Mouse (Mus musculus) embryo, embryonic 10 days (tissue): ENCODE measurements at regions not wholly inside any gene's neighbourhood (a gene's known extent, or its start where the extent isn't known, plus 50 kb on each side); places are given as distances from the start of the nearest gene placed in this dataset.
"Not testable (repeated sequence)": the region's sequence is repeated elsewhere in the genome, so short reads cannot be mapped to it uniquely, and the experiment has no call there.

Experiments used
- DNase-seq: peaks from one replicate; pipeline ENCODE4 v3.0.0-alpha.2; 2015; ENCODE audit warnings: low spot score

DNA sequence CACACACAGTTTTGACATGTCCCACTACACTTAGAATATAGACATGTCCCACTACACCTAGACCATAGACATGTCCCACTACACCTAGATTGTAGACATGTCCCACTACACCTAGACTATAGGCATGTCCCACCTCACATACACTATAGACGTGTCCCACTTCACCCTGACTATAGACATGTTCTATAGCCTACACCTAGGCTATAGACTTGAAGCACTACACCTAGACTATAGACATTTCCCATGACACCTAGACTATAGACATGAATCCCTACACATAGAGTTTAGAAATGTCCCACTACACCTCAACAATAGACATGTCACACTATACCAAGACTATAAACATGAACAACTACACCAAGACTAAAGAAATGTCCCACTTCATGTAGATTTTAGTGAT is 2580.9 kb downstream of the Gm37988 start:
- no peak for DNase-seq

DNA sequence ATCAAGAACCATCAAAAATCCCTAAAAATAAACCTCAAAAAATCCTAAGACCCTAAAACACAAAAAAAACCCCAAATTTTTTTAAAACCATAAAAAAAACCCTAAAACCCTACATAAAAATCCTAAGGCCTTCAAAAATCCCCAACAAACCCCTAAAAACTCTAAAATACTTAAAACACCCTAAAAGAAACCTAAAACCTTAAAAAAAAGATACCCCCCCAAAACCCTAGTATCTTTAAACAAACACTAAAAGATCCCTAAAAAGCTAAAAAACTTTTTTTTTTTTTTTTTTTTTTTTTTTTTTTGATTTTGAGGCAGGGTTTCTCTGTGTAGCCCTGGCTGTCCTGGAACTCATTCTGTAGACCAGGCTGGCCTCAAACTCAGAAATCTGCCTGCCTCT is 2585.8 kb downstream of the Gm37988 start:
- no peak for DNase-seq

DNA sequence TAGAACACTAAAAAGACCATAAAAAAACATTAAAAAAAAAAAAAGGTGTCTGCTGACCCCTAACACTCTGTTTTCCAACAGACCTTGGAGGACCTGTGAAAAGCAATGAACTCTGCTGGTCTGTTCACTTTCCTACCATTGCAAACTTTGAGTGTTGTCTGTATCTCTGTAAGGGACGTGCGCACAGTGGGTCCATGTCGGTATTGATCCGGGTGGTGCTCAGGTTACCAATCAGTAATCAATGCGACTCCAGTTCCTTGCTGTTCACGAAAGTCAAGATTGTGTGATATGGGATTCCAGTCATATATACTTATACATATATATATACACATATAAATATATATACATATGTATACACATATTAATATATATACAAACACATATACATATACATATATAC is 2586.5 kb downstream of the Gm37988 start:
- DNase-seq: no peak

DNA sequence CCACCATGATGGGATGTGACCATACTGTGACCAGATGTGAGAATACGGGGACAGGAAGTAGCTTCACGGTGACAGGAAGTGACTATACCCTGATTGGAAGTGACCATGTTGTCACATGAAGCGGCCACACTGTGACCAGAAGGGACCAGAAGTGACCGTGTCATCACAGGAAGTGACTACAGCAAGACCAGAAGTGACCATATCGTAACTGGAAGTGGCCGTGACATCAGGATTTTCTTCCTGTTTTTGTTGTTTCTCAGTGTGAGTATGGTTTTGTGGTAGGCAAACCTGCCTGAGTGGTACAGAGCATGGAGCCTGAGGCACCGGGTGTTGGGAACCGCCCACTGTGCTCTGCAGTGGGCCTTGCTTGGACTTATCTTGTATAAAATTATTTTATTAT is 2587.8 kb downstream of the Gm37988 start:
- peak; percentile 35 for DNase-seq

DNA sequence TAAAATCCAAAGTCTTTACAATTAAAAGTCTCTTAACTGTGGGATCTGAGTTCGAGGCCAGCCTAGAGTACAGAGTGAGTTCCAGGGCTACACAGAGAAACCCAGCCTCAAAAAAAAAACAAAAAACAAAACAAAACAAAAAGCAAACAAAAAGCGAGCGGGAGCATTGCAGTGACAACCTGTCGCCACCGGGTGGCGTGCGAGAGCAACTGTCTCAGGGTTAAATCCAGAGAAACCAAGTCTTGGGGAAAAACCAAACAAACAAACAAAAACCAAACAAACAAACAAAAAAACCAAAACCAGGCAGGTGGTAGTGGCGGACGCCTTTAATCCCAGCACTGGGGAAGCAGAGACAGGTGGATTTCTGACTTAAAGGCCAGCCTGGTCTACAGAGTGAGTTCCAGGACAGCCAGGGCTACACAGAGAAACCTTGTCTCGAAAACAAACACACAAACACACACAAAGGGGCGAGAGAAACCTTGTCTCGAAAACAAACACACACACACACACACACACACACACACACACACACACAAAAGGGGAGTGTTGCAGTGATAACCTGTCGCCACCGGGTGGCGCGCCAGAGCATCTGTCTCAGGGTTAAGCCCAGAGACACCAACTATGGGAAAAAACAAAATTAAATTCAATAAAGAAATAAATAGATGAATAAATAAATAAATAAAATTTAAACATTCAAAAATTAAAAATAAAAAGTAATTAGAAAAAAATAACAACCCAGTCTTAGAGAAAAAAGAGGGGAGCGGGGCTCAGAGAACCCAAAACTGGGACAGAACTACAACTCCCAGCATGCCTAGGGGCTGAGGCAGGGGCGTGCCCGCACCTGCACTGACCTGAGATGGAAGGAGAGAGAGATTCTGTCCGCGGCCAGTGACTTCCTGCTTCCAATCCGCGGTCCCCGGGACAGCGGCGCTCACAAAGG is 2589.4 kb downstream of the Gm37988 start:
- DNase-seq: peak; percentile 88

DNA sequence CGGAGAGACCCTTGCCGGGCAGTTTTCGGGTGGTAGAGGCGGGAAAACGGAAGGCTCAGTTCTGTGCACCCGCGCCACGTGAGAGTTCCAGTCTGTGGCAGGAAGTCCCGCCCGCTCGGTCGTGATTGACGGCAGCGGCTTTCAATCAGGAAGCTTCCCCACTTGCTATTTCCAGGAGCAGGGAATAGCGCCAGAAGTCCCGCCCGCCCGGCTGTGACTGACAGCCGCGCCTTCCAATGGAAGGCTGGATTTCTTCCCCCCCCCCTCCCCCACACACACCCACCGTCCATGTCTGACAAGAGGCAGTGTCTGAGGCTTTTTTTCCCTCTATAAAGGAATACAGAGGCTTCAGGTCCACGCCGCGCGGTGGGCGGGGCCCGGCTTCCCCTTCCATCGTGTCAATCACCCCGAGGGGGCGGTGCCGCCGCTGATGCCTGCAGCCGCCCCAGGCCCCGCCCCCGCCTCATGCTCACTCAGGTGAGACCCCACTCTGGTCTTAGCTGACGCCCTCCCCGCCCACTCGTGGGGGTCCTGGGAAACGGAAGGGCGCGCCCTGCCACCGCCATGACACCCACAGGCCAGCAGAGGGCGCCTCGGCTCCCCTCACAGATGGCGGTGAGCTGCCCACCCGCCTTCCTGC is 2590.2 kb downstream of the Gm37988 start:
- DNase-seq: peak; percentile 95

DNA sequence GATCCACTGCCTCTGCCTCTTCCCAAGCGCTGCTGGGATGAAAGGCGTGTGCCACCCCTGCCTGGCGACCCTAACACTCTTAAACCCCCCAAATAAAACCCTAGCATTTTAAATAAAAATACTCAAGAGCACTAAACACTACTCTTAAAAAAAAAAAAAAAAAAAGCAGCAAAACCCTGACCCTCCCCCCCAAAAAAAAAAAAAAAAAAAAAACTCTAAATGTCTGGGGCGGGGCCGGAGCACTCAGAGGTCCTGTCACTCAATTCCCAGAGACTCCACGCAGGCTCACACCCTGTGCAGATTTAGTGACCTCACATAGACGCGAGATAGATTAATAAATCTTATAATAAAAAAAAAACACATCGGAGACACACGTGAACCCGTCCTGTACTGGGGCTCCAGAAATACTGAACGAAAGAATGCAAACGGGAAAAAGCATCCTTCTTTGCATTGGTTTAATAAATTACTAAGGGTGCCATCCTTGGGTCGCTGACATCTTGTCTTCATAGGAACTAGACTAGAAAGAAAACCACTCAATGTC is 2591.1 kb downstream of the Gm37988 start:
- DNase-seq: peak; percentile 22

DNA sequence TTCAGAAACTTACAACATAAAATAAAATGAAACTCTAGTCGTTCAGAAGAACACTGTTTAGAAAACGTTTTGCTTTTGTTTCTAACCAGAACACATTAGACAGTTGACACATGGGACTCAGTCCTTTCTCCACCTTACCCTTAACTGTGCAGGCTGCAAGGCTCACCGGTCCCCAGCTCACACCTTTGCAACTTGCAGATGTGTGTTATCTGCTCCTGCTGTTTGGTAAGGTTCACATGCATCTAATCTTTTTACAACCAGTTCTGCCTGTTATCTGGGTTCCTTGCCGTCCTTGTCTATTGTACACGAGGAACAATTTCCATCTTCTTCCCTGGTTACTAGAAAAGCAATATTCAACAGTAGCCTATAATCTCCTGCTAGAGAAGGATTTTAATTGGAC is 2598.0 kb downstream of the Gm37988 start:
- DNase-seq: not testable (repeated sequence)

DNA sequence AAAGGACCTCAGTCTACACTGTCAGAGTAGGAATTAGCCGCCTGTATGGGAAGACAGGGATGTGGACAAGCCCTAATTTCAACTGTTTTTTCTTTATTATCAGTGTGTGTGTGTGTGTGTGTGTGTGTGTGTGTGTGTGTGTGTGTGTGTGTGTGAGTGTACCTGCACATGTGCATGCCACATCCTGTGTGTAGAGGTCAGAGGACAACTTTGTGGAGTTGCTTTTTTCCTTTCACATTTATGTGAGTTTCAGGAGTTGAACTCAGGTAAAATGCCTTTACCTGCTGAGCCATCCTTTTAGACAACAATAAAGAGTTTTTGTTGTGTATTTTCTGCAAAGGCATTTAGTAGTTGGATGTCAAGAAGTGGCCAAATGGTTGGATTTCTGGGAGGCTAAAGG is 2606.8 kb downstream of the Gm37988 start:
- no peak for DNase-seq

DNA sequence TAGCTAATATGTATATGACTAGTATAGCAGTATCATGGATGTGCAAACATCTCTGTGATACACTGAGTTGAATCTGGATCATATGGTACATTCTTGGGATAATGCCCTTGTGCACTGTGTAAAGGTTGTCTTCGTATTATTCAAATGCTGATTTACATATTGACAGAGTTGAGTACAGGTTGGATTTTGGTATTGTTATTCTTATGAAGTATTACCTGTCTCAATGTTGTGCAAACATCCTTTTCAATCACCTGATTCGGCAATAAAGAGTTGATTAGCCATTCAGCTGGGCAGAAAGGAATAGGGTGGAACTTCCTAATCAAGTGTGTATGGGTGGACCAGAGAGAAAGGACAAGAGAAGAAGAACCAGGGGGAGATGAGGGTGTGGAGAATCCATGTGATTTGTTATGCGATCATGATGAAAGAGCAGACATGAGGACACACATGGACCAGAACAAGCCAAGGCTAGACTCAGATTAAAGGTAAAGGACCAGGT is 2644.0 kb downstream of the Gm37988 start:
- no peak for DNase-seq

DNA sequence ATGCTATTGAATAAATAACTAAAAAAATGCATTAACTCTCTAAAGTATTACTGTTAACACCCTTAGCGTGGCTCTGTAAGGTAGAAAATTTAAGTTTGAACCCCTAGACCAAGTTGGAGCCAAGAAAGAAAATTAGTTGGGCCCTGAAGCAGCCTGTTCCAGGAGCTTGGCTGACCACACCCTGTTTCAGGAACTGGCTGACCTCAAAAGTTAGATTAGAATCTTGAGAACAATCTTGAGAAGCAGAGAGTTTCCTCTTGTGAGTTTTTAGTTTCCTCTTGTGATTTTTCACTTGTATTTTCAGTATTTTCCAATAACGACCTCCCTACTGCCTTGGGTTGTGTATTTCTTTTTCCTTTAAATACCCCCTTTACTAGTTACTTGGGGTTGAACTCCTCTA is 2647.2 kb downstream of the Gm37988 start:
- DNase-seq: no peak

DNA sequence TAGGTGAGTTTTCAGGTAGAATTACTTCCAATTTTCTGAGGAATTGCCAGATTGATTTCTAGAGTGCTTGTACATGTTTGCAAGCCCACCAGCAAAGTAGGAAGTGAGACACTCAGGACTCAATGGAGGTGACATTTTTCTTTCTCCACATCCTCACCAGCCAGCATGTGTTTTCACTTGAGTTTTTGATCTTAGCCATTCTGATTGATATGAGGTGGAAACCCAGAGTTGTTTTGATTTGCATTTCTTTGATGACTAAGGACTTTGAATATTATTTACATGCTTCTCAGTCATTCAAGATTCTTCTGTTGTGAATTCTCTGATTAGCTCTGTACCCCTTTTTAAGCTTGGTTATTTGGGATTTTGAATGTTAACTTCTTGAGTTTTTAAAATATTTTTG is 2650.2 kb downstream of the Gm37988 start:
- no peak for DNase-seq

DNA sequence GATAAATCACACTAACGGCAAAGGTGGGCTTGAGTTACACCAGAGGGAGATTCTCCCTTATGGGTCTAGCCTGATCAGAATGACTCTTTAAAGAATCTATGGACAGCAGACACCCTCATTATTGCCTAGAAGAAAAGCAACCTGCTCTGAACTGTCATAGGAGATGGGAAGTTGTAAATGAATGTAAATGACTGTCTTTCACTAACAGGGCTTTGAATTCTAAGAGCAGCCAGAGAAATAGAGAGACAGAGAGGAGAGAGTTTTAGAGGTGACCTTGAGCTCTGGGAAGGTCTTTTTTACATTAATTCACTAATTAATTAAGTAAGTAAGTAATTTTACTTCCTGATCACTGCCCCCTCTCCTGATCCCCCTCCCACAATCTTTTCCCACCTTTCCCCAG is 2686.4 kb downstream of the Gm37988 start:
- no peak for DNase-seq

DNA sequence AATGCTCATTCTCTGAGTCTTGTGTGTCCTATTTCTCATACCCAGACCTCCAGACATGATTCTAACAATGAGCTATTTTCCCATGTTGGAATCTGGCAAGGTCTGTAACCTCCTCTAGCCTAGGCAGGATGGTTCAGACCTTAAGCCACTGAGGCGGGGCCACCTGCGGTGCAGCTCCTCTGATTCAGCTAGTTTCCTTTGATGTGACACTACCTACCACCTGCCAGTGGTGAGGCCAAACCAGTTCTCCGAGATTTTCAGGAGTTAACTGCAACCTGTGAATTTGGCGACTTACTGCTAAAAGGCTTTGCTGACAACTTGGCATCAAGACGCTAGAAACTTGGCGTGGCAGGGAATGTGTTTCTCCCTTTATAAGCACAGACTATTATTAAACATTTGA is 2691.3 kb downstream of the Gm37988 start:
- peak; percentile 17 for DNase-seq

DNA sequence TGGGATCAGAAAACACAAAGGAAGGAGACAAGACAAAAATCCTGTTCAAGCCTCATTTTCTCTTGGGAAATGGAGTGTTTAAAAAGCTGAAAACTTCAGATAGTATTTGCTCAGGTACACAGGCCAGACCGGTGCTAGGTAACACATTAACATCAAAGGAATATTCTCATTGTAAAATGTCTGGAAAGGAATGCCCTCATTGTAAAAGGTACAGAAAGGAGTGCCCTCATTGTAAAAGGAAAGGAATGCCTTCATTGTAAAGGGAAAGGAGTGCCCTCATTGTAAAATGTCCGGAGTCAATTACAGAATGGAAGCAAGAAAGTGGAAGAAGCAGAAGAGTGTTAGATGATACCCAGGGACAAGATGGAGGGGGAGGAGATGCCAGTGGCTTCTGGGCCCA is 2694.7 kb downstream of the Gm37988 start:
- DNase-seq: no peak

DNA sequence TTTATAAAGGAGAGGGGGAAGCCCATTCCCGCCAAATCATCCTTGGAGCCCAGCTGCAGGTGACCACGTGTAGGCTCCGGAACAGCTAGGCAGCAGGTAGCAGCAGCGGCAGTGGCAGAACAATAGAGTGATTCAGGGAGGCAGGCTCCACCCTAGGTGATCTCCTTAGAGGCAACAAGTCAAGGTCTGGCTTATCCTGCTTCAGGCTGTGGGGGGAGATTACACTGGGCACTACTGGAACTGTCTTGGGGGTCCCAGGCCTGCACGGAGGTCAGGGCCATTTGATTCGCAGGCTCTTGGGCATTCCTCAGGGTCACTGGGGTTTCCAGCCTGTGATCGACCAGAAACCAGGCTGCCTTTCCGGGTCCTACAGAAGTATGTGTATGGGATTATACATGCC is 2711.1 kb downstream of the Gm37988 start:
- DNase-seq: no peak

DNA sequence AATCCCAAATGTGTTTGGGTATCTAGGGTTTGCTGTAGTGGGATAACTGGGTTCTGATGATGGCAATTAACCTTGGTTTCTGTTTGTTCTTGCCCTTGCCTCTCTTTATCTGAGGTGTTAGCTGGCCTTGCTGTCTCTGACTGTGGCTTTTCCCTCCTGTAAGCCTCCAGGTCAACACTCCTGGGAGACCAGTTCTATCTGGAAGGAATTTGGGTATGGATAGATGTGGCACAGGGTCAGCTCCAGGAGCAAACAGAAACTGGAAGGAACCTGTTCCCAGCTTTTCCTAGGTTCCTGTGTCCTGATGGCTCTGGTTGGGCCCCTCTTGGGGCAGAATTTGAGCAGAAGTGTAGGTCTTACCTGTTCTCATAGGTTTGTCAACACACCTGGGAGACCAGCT is 2725.8 kb downstream of the Gm37988 start:
- DNase-seq: no peak

DNA sequence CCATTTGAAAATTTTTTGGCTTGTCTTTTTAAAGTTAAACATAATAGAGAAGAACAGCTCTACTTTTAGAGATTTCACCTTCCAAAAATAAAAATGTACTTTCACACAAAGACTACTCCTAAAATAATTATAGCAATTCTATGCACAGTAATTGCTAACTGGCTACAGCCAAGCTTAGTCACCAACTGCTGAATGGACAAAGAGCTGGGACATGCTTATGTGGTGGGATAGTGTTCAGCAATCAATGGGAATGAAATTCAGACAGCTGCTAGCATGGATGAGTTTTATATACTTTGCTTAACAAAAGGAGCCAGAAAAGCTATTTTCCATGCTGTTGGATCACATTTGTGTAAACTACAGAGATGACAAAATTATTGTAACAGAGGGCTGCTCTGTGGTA is 2727.5 kb downstream of the Gm37988 start:
- DNase-seq: no peak

DNA sequence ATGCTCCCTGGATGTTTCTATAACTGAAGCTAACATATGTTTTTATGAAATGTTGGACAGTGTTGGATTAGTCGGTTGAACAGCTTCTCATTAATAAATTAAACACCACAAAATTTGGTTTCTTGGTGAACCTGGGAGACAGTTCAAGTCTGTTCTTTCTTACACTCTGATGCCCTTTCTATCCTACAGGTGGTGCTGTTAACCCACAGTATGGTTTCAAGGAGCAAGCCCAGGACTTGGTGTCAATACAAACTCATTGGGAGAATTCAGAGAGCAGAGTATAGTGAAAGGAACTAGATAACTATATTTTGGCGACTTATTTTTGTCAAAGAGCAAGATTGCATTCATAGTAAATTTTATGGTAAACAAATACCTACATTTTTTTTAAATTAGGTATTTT is 2735.8 kb downstream of the Gm37988 start:
- peak; percentile 55 for DNase-seq

DNA sequence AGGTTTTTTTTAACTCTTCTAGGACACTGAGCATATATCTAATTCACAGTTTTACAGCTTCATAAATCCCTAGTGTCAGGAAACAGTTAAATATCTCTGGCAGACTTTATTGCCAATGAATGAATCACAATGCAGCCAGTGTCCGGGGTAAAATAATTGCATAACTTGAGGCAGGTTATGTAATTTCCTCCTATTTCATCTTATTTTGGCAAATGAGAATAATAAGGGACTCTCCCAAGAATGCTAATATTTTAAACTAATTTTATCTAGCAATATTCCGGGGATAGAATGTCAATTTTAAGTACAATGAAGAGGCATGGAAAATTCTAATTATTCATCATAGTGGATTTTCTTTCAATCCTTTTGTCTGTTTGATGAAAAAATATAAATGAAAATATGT is 2740.6 kb downstream of the Gm37988 start:
- no peak for DNase-seq

DNA sequence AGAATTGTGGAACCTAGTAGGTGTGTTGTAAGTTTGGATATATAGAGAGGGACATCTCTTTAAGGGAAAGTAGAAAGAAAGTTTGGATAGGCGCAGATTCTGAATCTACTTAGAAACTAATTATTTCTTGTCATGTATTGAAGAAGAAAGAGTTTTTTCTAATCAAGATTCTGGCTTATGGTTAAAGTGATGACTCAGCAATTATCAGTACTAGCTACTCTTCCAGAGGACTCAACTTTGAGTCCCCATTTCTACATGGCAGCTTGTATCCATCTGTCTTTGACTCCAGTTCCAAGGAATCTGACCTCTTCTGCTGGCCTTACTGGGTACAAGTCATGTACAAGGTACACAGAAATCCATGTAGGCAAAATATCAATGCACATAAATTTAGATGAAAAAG is 2767.1 kb downstream of the Gm37988 start:
- no peak for DNase-seq

DNA sequence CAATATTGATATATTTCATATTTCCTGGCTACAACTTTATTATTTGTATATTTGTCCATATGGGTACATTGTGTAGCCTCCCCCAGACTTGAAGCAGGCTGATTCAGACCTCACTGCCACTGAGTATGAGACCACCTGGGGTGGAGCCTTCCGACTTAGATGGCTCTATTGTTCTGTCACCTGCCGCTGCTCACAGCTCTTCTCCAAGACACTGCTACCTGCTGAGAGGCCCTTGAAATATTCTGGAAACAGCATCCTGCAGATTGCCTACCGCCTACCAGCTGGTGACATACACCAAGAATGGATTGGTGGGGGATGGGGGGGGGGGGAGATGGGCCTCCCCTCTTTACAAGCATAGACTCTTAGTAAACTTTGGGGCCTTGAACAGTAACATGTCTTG is 2778.7 kb downstream of the Gm37988 start:
- DNase-seq: no peak

DNA sequence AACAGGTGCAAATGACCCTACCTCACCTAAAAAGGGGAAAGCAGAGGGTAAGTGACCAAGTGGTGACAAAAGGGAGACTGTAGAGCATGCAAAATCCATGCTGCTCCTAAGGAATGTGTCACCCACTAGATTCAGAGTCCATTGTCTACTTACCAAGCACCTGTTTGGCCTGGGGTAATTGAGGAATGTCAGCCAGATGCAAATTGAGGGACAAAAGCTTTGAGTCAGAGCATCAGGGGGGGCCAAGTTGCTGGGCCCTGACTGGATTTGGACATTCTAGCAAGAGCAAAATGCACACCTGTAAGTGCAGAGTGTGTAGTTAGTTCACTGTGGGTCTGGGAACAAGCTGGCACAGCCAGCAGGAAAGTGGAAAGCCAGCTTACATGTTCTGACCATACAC is 2783.6 kb downstream of the Gm37988 start:
- DNase-seq: no peak
